13 mouse cellular contexts compared by ENCODE assay signal in genomic region chr1:73500671-73501070, GRCm38 (mm10).
"Had no signal": no experiment of that assay in that cellular context is flagged by ENCODE, and none has a peak within 500 bp of the region (broad histone marks: within the 10 kb centered on the region; RNA-seq: fewer than 3 reads in every experiment).

No protein-coding gene starts in this region.

- DNase-seq: gastrocnemius, adult 2 months; gastrocnemius, postnatal 10 days; gastrocnemius, postnatal 25 days; heart, adult 2 months; heart, postnatal 14 days; heart, postnatal 36 days; kidney, adult 18-20 months; kidney, adult 8-10 months; kidney, postnatal 10 days; kidney, postnatal 25 days; kidney, postnatal 4 days; liver; liver, embryonic 13.5 days had no signal
